Mouse (Mus musculus) hindbrain, embryonic 11.5 days (tissue): ENCODE measurements around the gene Stfa3. TPM values are rescaled to one million over a fixed set of nuclear protein-coding genes. Genes with fewer than 3 reads are reported as not detected.
A peak's percentile ranks its signal among the peaks of the same experiment; 100 is the strongest.
"Not testable (repeated sequence)": the region's sequence is repeated elsewhere in the genome, so short reads cannot be mapped to it uniquely, and the experiment has no call there.

ENCODE experiments used
- ATAC-seq: fragments of 200-750 bp; cut with Nextera tagmentation; 2 replicates; pipeline ENCODE4 v1.8.0; 2017; ENCODE audit warnings: mild to moderate bottlenecking, moderate TSS enrichment, moderate library complexity; ENCODE audit not compliant: low FRiP score
- DNase-seq: peaks from one replicate; pipeline ENCODE4 v3.0.0-alpha.2; 2015; ENCODE audit warnings: low spot score
- H3K27ac ChIP-seq: fragments of 300-500 bp; sonication (generic); 2 replicates; pipeline ENCODE4 v1.5.1; 2014; ENCODE audit warnings: mild to moderate bottlenecking, low read depth, low read length
- H3K27me3 ChIP-seq: fragments of 300-500 bp; sonication (generic); 2 replicates; pipeline ENCODE4 v1.6.1; 2014; ENCODE audit warnings: mild to moderate bottlenecking, low read length, moderate library complexity, mixed read lengths; ENCODE audit not compliant: control insufficient read depth, insufficient read depth
- H3K36me3 ChIP-seq: fragments of 300-500 bp; sonication (generic); 2 replicates; pipeline ENCODE4 v1.6.1; 2014; ENCODE audit warnings: mild to moderate bottlenecking, low read length, moderate library complexity, mixed read lengths; ENCODE audit not compliant: control insufficient read depth, insufficient read depth
- H3K4me1 ChIP-seq: fragments of 300-500 bp; sonication (generic); replicated peaks from 2 replicates; pipeline ENCODE4 v1.6.1; 2014; ENCODE audit warnings: low read length, mixed read lengths; ENCODE audit not compliant: control insufficient read depth, insufficient read depth
- H3K4me2 ChIP-seq: fragments of 300-500 bp; sonication (generic); replicated peaks from 2 replicates; pipeline ENCODE4 v1.6.1; 2014; ENCODE audit warnings: mild to moderate bottlenecking, low read depth, low read length
- H3K4me3 ChIP-seq: fragments of 300-500 bp; sonication (generic); 2 replicates; pipeline ENCODE4 v1.5.1; 2014; ENCODE audit warnings: low read depth, low read length
- H3K9ac ChIP-seq: fragments of 300-500 bp; sonication (generic); 2 replicates; pipeline ENCODE4 v1.6.1; 2014; ENCODE audit warnings: low read depth, low read length
- H3K9me3 ChIP-seq: fragments of 300-500 bp; sonication (generic); 2 replicates; pipeline ENCODE4 v1.6.1; 2016; ENCODE audit warnings: low read length; ENCODE audit not compliant: control insufficient read depth
- WGBS: fragments of 180-500 bp; shearing (Covaris S2); extraction: QIAGEN DNeasy Blood & Tissue Kit; methylation state at CpG from one replicate; pipeline ENCODE4 v1.1.7; 2014; 5-methylcytosine and 5-hydroxymethylcytosine counted together
- polyA plus RNA-seq: library from polyadenylated mRNA; unstranded; fragments of >200 nt; fragmentation: Nextera tagmentation; extraction: Ambion mirVana; gene quantifications from 2 replicates; pipeline ENCODE4 v1.2.1, GENCODE M21; 2014

Gene Stfa3
- polyA plus RNA-seq, 1 experiment from 2014 or later = not detected

DNA sequence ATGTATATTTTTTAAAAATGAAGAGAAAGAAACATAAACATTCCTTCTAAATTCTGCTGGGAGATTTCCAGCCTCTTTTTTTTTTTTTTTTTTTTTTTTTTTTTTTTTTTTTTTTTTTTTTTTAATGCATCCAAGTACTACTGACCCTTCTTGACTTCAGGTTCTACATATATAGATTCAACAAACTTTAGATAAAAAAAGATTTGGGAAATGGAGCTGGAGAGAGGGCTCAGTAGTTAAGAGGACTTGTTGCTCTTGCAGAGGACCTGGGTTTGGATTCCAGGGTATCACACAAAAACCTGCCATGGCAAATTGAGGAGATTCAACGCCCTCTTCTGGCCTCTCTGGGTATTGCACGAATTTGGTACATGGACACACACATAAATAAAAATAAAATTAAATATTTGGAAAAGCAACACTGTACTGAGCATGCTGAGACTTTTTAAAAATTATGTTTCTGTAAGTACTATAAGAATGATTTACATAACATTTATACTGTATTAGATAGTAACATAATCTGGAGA lies 14.8 kb upstream of the Stfa3 start:
- 5% methylated on average over 2 of the region's 2 CpGs for WGBS
- Histone ChIP-seq H3K36me3 (no peaks in the 10 kb centered on the region), H3K4me3 (no peak overlapping the region), H3K4me1 (no peaks in the 10 kb centered on the region), H3K9ac (no peak overlapping the region), H3K27me3 (no peaks in the 10 kb centered on the region), H3K27ac (no peak overlapping the region), H3K4me2 (no peak overlapping the region), H3K9me3 (no peaks in the 10 kb centered on the region)
- ATAC-seq (no peak), DNase-seq (peak; percentile 67)

DNA sequence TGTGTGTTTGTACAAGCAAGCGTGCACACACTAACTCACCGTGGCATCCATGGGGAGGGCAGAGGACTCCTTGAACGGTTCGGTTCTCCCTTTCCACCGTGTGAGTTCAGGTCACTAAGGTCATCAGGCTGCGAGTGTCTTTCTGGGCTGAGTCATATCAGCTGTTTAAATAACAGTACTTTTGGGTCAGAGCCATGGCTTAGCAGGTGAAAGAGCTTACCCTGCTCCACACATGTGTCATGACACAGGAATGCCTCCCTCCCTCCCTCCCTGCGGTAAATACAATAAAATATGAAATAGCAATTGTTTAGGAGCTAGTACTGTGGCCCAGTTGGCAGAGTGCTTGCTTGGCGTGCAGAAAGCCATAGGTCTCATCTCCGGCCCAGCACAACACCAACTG lies 14.2 kb upstream of the Stfa3 start:
- Histone ChIP-seq H3K4me3 (no peak overlapping the region), H3K36me3 (no peaks in the 10 kb centered on the region), H3K4me1 (no peaks in the 10 kb centered on the region), H3K27ac (no peak overlapping the region), H3K27me3 (no peaks in the 10 kb centered on the region), H3K9me3 (no peaks in the 10 kb centered on the region), H3K9ac (no peak overlapping the region), H3K4me2 (no peak overlapping the region)
- WGBS = 89% methylated on average over 9 of the region's 9 CpGs
- ATAC-seq = no peak
- DNase-seq = no peak

- Histone ChIP-seq H3K36me3 (no peaks in the 10 kb centered on the region), H3K4me2 (no peak overlapping the region), H3K27ac (no peak overlapping the region), H3K27me3 (no peaks in the 10 kb centered on the region), H3K9ac (no peak overlapping the region), H3K4me3 (no peak overlapping the region), H3K4me1 (no peaks in the 10 kb centered on the region), H3K9me3 (no peaks in the 10 kb centered on the region)
- 66% methylated on average over 4 of the region's 4 CpGs for whole genome bisulfite sequencing
- ATAC-seq (no peak), DNase-seq (no peak)
These were observed 13.7 kb upstream of the Stfa3 start for GRCm38 (mm10) chr16:36468862-36469261.

GRCm38 (mm10) chr16:36467936-36468335 lies 12.7 kb upstream of the Stfa3 start:
- Histone ChIP-seq H3K4me2 (no peak overlapping the region), H3K36me3 (no peaks in the 10 kb centered on the region), H3K27me3 (no peaks in the 10 kb centered on the region), H3K4me3 (no peak overlapping the region), H3K9me3 (no peaks in the 10 kb centered on the region), H3K4me1 (no peaks in the 10 kb centered on the region), H3K27ac (no peak overlapping the region), H3K9ac (no peak overlapping the region)
- DNase-seq (no peak), ATAC-seq (no peak)
- 91% methylated on average over 2 of the region's 2 CpGs for WGBS

DNA sequence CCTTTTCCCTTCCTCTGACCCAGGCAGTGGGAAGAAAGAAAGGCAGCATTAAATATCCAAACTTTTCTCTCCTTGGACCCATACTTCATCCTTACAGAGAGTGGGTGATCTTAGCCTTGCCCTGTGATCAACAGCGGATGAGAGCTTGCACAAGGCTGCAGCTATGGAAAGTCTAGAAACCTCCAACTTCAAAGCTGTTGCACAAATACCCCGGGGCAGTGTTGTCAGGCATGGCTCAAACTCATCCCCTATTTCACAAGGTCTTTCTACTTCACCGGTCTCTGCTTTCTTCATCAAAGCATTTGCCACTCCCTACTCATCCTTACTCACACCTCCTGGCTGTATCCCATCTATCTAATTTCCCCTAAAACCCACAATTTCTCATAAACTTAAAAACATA lies 10.2 kb upstream of the Stfa3 start:
- Histone ChIP-seq H3K4me2 (no peak overlapping the region), H3K9ac (no peak overlapping the region), H3K4me1 (no peaks in the 10 kb centered on the region), H3K9me3 (no peaks in the 10 kb centered on the region), H3K36me3 (no peaks in the 10 kb centered on the region), H3K27me3 (no peaks in the 10 kb centered on the region), H3K4me3 (no peak overlapping the region), H3K27ac (no peak overlapping the region)
- ATAC-seq (no peak), DNase-seq (no peak)
- 88% methylated on average over 3 of the region's 3 CpGs for WGBS

- Histone ChIP-seq H3K4me3 (no peak overlapping the region), H3K4me2 (no peak overlapping the region), H3K36me3 (no peaks in the 10 kb centered on the region), H3K27ac (no peak overlapping the region), H3K9ac (no peak overlapping the region), H3K27me3 (no peaks in the 10 kb centered on the region), H3K9me3 (no peaks in the 10 kb centered on the region), H3K4me1 (no peaks in the 10 kb centered on the region)
- 92% methylated on average over 4 of the region's 4 CpGs for WGBS
- DNase-seq = no peak
- ATAC-seq = no peak
These were observed 8.9 kb upstream of the Stfa3 start for GRCm38 (mm10) chr16:36464076-36464475.

GRCm38 (mm10) chr16:36460426-36460825 lies 5.2 kb upstream of the Stfa3 start:
- H3K4me2 ChIP-seq = no peak overlapping the region
- no peak for ATAC-seq

GRCm38 (mm10) chr16:36420979-36421378 lies 34.2 kb downstream of the Stfa3 start:
- not testable (repeated sequence) for DNase-seq

More at GRCm38 (mm10) chr16:36460426-36460825, 5.2 kb upstream of the Stfa3 start:
- H3K36me3 ChIP-seq = no peaks in the 10 kb centered on the region
- no peak for DNase-seq
- no peak overlapping the region for H3K27ac ChIP-seq
- no peak overlapping the region for H3K9ac ChIP-seq
- H3K4me1 ChIP-seq = no peaks in the 10 kb centered on the region
- 21% methylated on average over 2 of the region's 2 CpGs for WGBS
- H3K4me3 ChIP-seq = no peak overlapping the region
- H3K9me3 ChIP-seq = no peaks in the 10 kb centered on the region
- H3K27me3 ChIP-seq = no peaks in the 10 kb centered on the region

GRCm38 (mm10) chr16:36408357-36408756 lies 46.8 kb downstream of the Stfa3 start, which contains the start of gene Stfa2:
TSS of gene Stfa2 (minus strand) at chr16:36408457.
- ATAC-seq (no peak), DNase-seq (no peak)
- H3K36me3 ChIP-seq = no peaks in the 10 kb centered on the region
- H3K27me3 ChIP-seq = no peaks in the 10 kb centered on the region
- H3K9ac ChIP-seq = no peak within 1 kb of the TSS
- no peak within 1 kb of the TSS for H3K4me3 ChIP-seq
- H3K4me1 ChIP-seq = no peaks in the 10 kb centered on the region
- H3K9me3 ChIP-seq = no peaks in the 10 kb centered on the region
- H3K4me2 ChIP-seq = no peak within 1 kb of the TSS
- H3K27ac ChIP-seq = no peak within 1 kb of the TSS

More at GRCm38 (mm10) chr16:36420979-36421378, 34.2 kb downstream of the Stfa3 start:
- ATAC-seq, H3K9me3 ChIP-seq, H3K4me2 ChIP-seq, H3K4me1 ChIP-seq, H3K27me3 ChIP-seq, H3K27ac ChIP-seq, H3K9ac ChIP-seq, H3K36me3 ChIP-seq, H3K4me3 ChIP-seq: not testable (repeated sequence)
- WGBS = 100% methylated on average over 1 of the region's 1 CpGs
